Mouse (Mus musculus): ENCODE data around the gene Lrriq1.

Gene Lrriq1

GRCm38 (mm10) chr10:103029132-103029729, 206.9 kb downstream of the Lrriq1 start:
- no peak for DNase-seq (ENCODE audit: low read depth in 1 of 2, low spot score in 2 of 2)

DNA sequence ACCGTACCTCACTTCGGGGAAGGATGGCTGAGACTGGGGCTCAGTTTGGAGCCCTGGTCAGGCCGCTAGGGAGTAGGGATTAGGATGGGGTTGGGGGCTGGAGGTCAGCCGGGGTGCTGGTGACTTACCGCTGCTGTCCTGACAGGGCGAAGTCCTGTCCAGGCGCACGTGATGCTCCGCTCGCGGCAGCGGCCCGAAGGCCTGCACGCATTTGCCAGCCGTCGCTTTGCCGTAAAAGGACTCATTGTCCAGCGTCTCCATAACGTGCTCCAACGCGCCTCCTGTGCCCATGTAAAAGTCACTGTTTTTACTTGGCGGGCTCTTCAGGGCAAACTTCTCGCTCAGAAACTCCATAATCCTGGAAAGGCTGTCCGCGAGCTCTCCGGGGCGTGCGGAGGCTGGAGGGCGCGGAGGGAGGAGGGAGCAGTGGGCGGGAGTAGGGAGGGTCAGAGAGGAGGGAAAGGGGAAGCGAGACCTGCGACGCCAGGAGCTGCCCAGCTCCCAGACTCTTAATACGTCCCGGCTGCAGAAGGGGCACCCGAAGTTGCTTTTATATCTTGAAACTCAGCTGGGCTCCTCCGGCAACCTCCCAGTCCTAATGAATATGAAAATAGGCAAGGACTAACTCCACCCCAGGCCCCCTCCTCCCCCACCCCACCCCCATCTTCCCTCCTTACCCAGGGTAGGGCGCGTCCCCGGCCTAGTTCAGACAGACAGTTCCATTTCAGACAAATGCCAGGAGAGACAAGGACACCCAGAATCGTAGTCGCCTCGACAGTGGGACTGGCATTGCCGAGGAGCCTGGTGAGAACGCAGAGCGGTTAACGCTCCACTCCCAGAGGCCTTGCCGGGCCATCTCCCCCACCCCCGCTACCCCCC, 207.6 kb downstream of the Lrriq1 start:
- DNase-seq (ENCODE audit: low read depth in 1 of 2, low spot score in 2 of 2) = no peak

- DNase-seq (ENCODE audit: low read depth in 1 of 2, low spot score in 2 of 2) = no peak
Measured at GRCm38 (mm10) chr10:103027931-103028252, 208.2 kb downstream of the Lrriq1 start.

DNA sequence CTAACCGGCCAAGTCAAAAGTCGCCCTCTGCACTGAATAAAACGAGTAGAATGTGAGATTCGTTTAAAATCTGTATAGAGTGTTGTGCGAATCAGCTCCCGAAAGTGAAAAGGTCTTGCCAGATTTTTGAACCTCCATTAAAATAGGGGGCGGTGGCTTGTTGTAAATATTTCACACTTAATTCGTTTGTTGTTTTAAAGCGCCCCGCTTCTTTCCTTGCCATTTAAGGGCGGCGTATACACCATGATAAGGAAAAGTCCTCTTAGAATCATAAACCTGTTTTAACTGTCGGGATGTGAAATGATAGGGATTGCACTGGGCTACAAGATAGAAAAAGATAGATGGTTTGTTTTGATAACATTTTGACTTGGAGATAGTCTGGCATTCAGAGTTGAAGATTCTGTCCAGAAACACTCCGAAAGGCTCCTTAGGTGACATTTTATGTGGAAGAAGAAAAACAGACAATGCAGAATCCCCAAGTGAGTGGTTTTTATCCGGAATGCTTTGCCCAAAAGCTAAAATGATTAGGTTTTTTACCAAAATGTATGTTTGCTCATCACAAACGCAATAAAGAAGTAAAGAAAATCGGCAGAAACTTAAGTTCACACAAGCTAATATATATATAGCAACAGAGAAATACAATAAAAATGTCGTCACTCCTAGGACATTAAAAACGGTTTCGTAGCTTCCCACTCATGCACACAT, 208.7 kb downstream of the Lrriq1 start:
- no peak for DNase-seq (ENCODE audit: low read depth in 1 of 2, low spot score in 2 of 2)

GRCm38 (mm10) chr10:103026636-103027225, 209.4 kb downstream of the Lrriq1 start:
- DNase-seq (ENCODE audit: low read depth in 1 of 2, low spot score in 2 of 2) = no peak

GRCm38 (mm10) chr10:103002556-103002955, 233.6 kb downstream of the Lrriq1 start:
- no peak for DNase-seq (ENCODE audit: low read depth in 1 of 2, low spot score in 2 of 2)

- no peak for DNase-seq (ENCODE audit: low read depth in 1 of 2, low spot score in 2 of 2)
Measured at GRCm38 (mm10) chr10:103000902-103001301, 235.2 kb downstream of the Lrriq1 start.

- no peak for DNase-seq (ENCODE audit: low read depth in 1 of 2, low spot score in 2 of 2)
Measured at GRCm38 (mm10) chr10:102999584-102999983, 236.5 kb downstream of the Lrriq1 start.
